Mouse (Mus musculus) bone marrow, adult 2 months (tissue): ENCODE measurements around the gene Tmcc3.

Source experiments
- CTCF ChIP-seq: fragments of 200-500 bp; IDR thresholded peaks from 2 replicates; pipeline ENCODE4 v1.5.1; 2011; ENCODE audit warnings: low read length, control low read depth; ENCODE audit not compliant: control insufficient read depth, insufficient read depth
- POLR2A ChIP-seq: fragments of 200-500 bp; IDR thresholded peaks from 2 replicates; pipeline ENCODE4 v1.6.1; 2011; ENCODE audit warnings: low read depth, mild to moderate bottlenecking, control low read depth, low read length, borderline replicate concordance; ENCODE audit not compliant: control insufficient read depth

DNA sequence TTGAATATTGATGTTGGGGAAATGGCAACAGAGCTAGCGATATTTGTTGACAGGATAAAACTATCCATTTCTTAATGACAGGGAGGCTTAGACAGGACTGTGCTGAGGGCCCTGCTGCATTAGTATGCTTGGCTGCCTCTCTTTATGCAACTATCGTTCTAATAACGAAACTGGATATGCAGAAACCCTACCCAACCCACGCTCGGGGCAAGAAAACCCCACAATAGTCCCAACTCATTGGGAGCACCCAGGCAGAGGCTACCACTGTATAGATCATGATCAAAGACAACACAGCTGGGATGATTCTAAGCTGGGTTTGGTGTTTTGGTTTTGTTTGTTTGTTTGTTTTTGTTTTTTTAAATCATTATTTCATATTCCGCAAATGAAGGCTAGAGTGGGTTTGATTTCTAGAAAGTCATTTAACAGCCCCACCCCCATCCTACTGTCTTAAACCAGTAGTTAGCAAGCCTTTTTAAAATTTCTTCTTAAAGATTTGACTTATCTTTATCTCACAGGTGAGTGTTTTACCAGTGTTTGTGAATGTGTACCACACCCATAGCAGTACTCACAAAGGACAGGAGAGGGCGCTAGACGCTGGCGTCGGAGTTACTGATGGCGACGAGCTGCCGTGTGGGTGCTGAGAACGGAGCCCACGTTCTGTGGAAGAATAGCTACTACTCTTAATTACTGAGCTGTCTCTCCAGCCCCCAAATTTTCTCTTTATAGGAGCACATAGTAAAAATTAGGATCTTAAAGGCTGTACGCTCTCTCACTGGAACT lies 20.8 kb downstream of the Tmcc3 start:
- TF ChIP-seq CTCF (peak; percentile 48; the same call in 1 of the 2 replicates), POLR2A (no peak)
